9 mouse cellular contexts compared by ENCODE assay signal in the genomic region with DNA sequence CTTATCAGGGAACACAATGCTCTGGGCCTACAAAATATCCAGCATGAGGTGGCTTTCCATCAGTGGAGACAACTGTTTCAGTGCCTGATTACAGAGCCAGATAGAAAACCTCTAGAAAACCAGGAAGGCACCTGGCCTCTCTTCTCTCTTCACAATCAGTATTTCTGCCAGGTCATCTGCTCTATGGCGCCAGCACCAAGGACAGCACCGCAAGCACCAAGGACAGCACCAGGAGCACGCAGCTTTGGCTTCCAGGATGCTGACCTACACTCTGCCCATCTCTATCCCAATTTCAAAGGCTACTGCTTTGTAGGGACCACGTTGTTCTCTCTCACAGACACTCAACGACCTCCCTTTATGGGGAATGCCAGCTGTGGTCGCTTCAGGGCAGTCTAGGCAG. TPM values are rescaled to one million over a fixed set of nuclear protein-coding genes. Genes with fewer than 3 reads are reported as not detected.
DNase-seq lines count a peak whose midpoint lies in the region; ATAC-seq and TF ChIP-seq lines count a peak whose summit lies in the region.
"Had no signal": no experiment of that assay in that cellular context is flagged by ENCODE, and none has a peak within 500 bp of the region (broad histone marks: within the 10 kb centered on the region; RNA-seq: fewer than 3 reads in every experiment).

No protein-coding gene starts in this region.

- intact Hi-C loops in left cerebral cortex, postnatal 25 days (cut with DNase I) = no loop called here

- no peak overlapping the region for H3K4me2 ChIP-seq in neural tube, embryonic 15.5 days
- H3K4me2 ChIP-seq: midbrain, embryonic 12.5 days had no signal

- H3K36me3 ChIP-seq in neural tube, embryonic 15.5 days = peaks cover 14% of the 10 kb centered on the region
- H3K36me3 ChIP-seq: midbrain, embryonic 12.5 days had no signal

- TF ChIP-seq CTCF in layer of hippocampus, adult 2 months (conservative IDR thresholded peaks at IDR 0.05) = no peak

- peak; percentile 77 for DNase-seq in neural tube, embryonic 10.5 days (ENCODE audit: extremely low spot score, low spot score)
- DNase-seq in adrenal gland, adult 8-10 months = peak; percentile 25
- DNase-seq in layer of hippocampus, adult 2 months (ENCODE audit: low spot score in 2 of 2) = no peak
- DNase-seq in MN1 (ENCODE audit: low spot score) = no peak
- no peak for DNase-seq in left cerebral cortex, postnatal 25 days (ENCODE audit: low spot score in 2 of 2)

- ATAC-seq in neural tube, embryonic 15.5 days (ENCODE audit: low FRiP score) = no peak
- peak; percentile 87 for ATAC-seq in granulocyte monocyte progenitor cell, adult 5-6 weeks (replicated peaks; ENCODE audit: poor library complexity, severe bottlenecking)
- ATAC-seq in megakaryocyte progenitor cell, adult 5-6 weeks (replicated peaks; ENCODE audit: poor library complexity) = peak; percentile 92

- no peak overlapping the region for H3K9ac ChIP-seq in neural tube, embryonic 15.5 days (replicated peaks)
- H3K9ac ChIP-seq: midbrain, embryonic 12.5 days had no signal

- no peak overlapping the region for H3K27ac ChIP-seq in neural tube, embryonic 15.5 days (replicated peaks)
- no peak overlapping the region for H3K27ac ChIP-seq in layer of hippocampus, adult 2 months
- H3K27ac ChIP-seq: midbrain, embryonic 12.5 days had no signal

- H3K27me3 ChIP-seq in neural tube, embryonic 15.5 days (replicated peaks) = no peaks in the 10 kb centered on the region
- H3K27me3 ChIP-seq: midbrain, embryonic 12.5 days had no signal

- no peaks in the 10 kb centered on the region for H3K9me3 ChIP-seq in neural tube, embryonic 15.5 days (replicated peaks)
- H3K9me3 ChIP-seq: midbrain, embryonic 12.5 days had no signal

- no peak overlapping the region for H3K4me3 ChIP-seq in neural tube, embryonic 15.5 days (replicated peaks)
- no peak overlapping the region for H3K4me3 ChIP-seq in layer of hippocampus, adult 2 months
- H3K4me3 ChIP-seq: midbrain, embryonic 12.5 days had no signal

- H3K4me1 ChIP-seq in neural tube, embryonic 15.5 days = no peaks in the 10 kb centered on the region
- H3K4me1 ChIP-seq: midbrain, embryonic 12.5 days had no signal

- WGBS in neural tube, embryonic 15.5 days = 5% methylated on average over 6 of the region's 6 CpGs

RNA-seq across cellular contexts. Expression of gene Slc2a8, which starts 36.1 kb away (rescaled TPM):
- polyA plus RNA-seq in neural tube, embryonic 15.5 days (2015; fragmentation: Nextera tagmentation; extraction: Ambion mirVana) = 24.7 and 27.6 TPM in 2 replicates
- total RNA-seq in adrenal gland, adult 8-10 months (2022) = 10 to 100 TPM; 19.8 to 28.5 (median 24.4) TPM
- 4.0 and 4.8 TPM in 2 replicates for total RNA-seq in granulocyte monocyte progenitor cell, adult 5-6 weeks (2014; fragmentation: Nextera tagmentation)
- 3.7 and 5.8 TPM in 2 replicates for total RNA-seq in granulocyte monocyte progenitor cell, adult 5-6 weeks (2017)
- 2.6 and 2.9 TPM in 2 replicates for total RNA-seq in megakaryocyte progenitor cell, adult 5-6 weeks (2015)
- total RNA-seq in megakaryocyte progenitor cell, adult 5-6 weeks (2017) = 2.2 and 3.5 TPM in 2 replicates
- 10 to 100 TPM; 19.1 to 21.7 TPM for total RNA-seq in layer of hippocampus, adult 2 months (2021)
- total RNA-seq in left cerebral cortex, postnatal 25 days (2021) = 10 to 100 TPM; 23.6 to 27.0 TPM

RNA-seq across cellular contexts. Expression of gene Lrsam1, which starts 56.6 kb away (rescaled TPM):
- 22.0 and 23.5 TPM in 2 replicates for polyA plus RNA-seq in neural tube, embryonic 15.5 days (2015; fragmentation: Nextera tagmentation; extraction: Ambion mirVana)
- total RNA-seq in adrenal gland, adult 8-10 months (2022) = 10 to 100 TPM; 23.3 to 38.9 (median 28.5) TPM
- total RNA-seq in granulocyte monocyte progenitor cell, adult 5-6 weeks (2014; fragmentation: Nextera tagmentation) = 9.6 and 14.7 TPM in 2 replicates
- total RNA-seq in granulocyte monocyte progenitor cell, adult 5-6 weeks (2017) = 2.8 and 3.2 TPM in 2 replicates
- total RNA-seq in megakaryocyte progenitor cell, adult 5-6 weeks (2015) = 2.9 and 3.0 TPM in 2 replicates
- 3.5 and 3.7 TPM in 2 replicates for total RNA-seq in megakaryocyte progenitor cell, adult 5-6 weeks (2017)
- 10 to 100 TPM; 36.8 to 37.9 TPM for total RNA-seq in layer of hippocampus, adult 2 months (2021)
- 10 to 100 TPM; 35.4 to 43.8 TPM for total RNA-seq in left cerebral cortex, postnatal 25 days (2021)

RNA-seq across cellular contexts. Expression of gene Rpl12, which starts 56.7 kb away (rescaled TPM):
- 104 and 116 TPM in 2 replicates for polyA plus RNA-seq in neural tube, embryonic 15.5 days (2015; fragmentation: Nextera tagmentation; extraction: Ambion mirVana)
- 100 to 1,000 TPM; 137 to 206 (median 196) TPM for total RNA-seq in adrenal gland, adult 8-10 months (2022)
- total RNA-seq in granulocyte monocyte progenitor cell, adult 5-6 weeks (2014; fragmentation: Nextera tagmentation) = 3,079 and 3,298 TPM in 2 replicates
- total RNA-seq in granulocyte monocyte progenitor cell, adult 5-6 weeks (2017) = 2,139 and 2,991 TPM in 2 replicates
- total RNA-seq in megakaryocyte progenitor cell, adult 5-6 weeks (2015) = 2,719 and 2,750 TPM in 2 replicates
- 2,545 and 2,724 TPM in 2 replicates for total RNA-seq in megakaryocyte progenitor cell, adult 5-6 weeks (2017)
- 100 to 1,000 TPM; 115 to 125 TPM for total RNA-seq in layer of hippocampus, adult 2 months (2021)
- 100 to 1,000 TPM; 103 to 104 TPM for total RNA-seq in left cerebral cortex, postnatal 25 days (2021)

Comparison
In these comparisons a context has a peak if more than half of its experiments do, and no peak if none do; other contexts are left out.
1. DNase-seq: peak in neural tube, embryonic 10.5 days (single experiment) and adrenal gland, adult 8-10 months (single experiment); none in layer of hippocampus, adult 2 months (0 of 2), MN1 (single experiment) and left cerebral cortex, postnatal 25 days (0 of 2).
2. RNA of gene Rpl12, which starts 56.7 kb away (total RNA-seq): 2,139 to 3,298 TPM in granulocyte monocyte progenitor cell, adult 5-6 weeks and 2,545 to 2,750 TPM in megakaryocyte progenitor cell, adult 5-6 weeks; 137 to 206 TPM in adrenal gland, adult 8-10 months, 115 to 125 TPM in layer of hippocampus, adult 2 months and 103 to 104 TPM in left cerebral cortex, postnatal 25 days; every median in the first group is over 10 times any median in the second.